Mouse (Mus musculus) A20 (cell line): Measurements from ENCODE around the gene Snx10.

Experiments used
- DNase-seq: peaks from one replicate; pipeline ENCODE4 v3.0.0-alpha.2; 2011; ENCODE audit warnings: low read depth, low spot score

Gene Snx10

DNA sequence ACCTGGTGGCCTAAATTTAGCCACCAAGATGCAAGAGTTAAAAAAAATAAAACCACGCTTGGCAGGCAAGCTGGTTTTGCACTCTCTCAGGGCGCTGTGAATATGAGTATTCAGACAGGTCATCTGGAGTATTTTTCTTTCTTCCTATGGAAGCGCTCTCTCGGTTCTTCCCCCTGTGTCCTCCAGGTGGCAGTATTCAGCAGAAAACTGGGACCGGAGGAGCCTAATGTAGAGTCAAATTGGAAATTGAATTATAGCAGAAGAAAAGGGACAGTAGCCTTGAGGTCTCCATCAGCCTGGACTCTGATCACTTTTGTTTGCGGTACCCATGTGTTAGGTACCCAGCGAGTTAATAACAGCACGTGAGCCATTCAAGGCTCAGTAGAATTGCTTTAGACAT, 62.3 kb downstream of the Snx10 start:
- DNase-seq, result peak; percentile 55

DNA sequence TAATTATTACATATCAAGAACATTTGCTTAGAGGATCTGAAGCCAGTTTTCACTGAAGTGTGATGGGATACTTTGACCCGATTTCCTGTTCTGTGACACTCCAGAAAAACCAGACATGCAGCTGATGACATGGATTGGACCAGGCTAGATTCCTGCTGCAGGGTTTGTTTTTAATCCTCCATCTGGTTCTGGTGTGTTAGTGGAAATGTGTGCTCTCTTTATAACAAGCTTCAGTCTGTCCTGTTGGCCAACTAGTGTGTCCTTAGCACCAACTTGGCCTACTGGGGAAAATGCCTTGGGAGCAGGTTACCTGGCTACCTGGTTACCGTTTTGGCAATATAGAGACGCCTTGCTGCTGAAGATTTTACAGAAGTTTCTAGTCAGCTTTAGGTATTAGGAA, 63.6 kb downstream of the Snx10 start:
- no peak for DNase-seq

DNA sequence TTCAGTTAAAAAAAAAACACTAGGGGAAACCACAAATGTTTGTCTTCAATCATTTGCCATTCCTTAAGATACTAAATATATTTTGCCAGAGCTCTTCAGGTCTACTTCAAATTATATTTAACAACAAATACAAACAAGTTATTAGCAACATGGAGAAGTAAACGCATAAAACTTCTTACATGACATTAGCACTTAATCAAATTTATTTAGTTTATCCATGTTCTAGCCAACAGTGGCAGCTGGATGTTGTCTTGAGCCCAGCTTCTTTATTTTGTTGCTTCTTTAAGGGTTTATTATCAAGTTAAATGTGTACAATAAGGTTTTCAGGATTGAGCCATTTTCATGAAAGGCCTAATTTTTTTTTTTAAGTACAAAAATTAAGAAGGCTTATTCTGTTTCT, 67.6 kb downstream of the Snx10 start:
- no peak for DNase-seq

DNA sequence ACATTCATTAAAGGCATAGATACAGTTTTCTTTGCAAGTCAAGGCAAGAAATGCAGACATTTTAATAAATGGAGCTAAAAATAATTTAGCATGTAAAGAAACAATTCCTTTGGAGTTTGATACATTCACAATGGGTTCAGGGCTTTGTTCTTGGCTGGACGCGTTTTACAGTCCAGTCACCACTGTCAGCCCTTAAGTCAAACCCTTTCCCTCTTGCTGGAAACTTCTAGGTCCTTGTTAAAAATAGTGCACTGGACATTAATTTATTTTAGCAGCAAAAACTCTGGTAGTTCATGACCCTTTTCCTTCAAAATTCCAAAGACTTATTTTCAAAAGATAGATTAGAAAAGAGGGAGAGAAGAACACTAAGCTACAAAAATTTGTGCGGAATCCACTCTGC, 68.1 kb downstream of the Snx10 start:
- DNase-seq, result no peak

DNA sequence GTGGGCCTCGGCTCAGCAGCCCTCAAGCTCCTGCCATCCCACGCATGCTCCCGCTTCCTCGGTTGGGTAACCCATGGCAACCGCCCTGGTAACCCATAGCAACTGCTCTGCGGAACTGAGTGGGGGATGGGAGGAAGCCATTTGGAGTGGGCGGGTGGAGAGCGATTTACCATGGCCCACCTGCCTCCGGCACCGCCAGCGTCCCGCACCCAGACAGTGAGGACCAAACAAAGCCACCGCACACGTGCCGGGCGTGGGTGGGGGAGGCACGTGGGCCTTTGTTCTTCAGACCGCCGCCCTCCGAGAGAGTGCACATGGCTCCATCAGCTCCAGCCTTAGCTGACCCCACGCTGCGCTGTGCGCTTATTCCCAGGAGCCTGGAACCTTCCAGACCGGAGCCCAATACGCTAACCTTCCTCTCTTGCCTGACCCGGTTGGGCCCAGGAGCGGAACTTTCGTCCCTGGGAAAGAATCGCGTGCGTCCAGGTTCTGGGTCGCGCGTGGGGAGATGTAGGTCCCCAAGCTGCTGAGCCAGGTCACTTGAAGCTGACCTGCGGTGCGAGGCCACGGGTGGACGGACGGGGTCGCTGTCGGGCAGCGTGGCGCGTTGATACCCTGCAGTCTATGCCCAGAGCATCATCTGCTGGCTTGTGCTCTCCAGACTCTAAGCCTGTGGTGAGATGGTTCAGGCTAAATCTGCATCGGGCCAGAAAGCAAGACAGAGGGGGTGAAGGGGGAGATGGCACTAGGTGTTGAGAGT, 68.8 kb downstream of the Snx10 start:
- DNase-seq, result no peak

DNA sequence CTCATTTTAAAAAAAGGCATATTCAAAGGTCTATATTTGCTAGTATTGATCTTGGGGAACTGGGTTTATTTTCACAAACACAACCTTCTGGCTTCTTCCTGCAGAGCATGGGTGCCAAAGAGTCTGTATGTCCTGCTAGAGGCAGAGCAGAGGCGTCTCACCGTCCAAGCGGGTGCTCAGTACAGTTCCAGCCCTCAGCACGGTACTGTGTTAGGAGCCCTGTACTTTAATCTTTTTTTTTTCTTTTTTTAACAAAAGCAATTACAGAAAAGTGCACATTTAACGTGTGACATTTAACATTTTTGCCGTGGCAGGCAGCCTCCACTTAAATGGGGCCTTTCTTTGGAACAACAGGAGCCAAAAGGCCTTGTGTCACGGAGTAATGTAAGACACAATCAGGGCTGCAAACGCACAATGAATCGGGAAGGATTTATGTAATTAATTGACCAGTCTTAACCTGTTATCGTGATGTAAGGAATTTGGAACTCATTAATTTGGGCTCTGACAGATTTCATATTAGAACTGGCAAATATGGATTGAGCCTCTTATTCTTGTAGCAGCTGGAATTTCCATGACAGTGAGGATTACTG, 69.8 kb downstream of the Snx10 start:
- DNase-seq, result no peak

DNA sequence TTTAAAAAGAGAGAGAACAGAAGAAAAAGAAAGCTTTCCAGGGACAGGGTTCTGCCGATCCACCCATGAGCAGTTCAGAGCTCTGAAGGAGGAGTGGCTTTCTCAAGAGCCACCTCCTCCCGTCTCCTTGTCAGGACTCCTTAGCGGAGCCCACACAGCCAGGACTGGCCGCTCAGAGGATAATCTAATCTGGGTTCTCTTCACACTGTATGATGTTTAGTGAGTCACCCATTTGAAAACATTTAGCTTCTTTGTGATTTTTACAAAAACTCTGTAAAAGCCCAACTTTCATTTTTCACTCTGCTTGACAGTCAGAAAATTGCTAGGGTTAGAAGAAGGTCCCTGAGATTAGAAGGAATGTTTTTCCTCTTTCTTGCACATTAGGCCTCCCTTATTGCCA, 70.8 kb downstream of the Snx10 start:
- DNase-seq, result no peak

DNA sequence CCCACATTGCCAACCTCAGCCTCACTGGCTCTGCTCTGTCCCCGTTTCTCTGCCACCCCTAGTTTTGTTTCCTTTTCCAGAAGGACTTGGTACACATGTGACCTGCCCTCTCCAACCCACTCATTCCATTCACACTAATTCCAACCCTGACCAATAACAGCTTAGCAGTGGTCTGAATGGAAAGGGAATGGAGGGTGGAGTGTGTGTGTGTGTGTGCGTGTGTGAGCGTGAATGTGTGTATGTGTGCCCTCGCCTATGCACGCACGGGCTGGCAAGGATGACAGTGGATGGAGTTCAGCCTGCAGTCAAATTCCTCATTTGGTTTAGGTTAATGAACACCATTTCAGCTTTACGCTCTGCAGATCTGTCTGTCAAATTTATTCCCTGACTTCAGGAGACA, 74.4 kb downstream of the Snx10 start:
- DNase-seq, result no peak

DNA sequence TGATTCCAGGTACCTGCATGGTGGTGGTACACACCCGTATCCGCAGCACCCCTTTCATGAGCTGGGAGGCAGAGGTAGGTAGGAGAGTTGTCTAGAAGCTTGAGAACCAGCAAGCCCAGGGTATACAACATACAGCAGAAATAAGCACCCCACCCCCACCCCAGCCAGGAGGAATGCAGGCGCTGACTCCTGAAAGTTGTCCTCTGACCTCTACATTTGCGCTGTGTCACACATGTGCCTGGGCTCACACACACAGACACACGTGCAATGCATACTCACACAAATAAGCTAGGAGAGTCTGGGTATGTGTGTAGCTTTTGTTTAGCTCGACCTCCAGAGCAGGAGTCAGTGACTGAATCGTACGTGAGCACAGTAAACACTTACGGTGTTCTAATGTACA, 76.7 kb downstream of the Snx10 start:
- DNase-seq, result no peak

DNA sequence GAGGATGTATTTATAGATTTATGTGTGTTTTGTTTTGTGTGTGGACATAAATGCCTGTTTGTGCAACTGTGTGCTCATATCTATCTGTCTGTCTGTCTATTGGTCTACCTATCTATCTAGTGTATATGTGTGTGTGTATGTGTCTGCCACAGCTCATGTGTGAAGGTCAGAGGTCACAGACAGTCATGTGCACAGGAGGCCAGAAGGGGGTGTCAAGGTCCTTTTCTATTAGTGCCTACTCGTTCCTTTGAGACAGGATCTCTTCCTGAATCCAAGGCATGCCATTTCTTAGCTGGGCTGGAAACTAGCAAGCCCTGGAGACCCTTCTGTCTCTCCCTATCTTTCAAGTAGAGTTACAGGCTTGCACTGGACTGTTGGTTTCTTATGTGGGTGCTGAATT, 78.6 kb downstream of the Snx10 start:
- DNase-seq, result no peak

DNA sequence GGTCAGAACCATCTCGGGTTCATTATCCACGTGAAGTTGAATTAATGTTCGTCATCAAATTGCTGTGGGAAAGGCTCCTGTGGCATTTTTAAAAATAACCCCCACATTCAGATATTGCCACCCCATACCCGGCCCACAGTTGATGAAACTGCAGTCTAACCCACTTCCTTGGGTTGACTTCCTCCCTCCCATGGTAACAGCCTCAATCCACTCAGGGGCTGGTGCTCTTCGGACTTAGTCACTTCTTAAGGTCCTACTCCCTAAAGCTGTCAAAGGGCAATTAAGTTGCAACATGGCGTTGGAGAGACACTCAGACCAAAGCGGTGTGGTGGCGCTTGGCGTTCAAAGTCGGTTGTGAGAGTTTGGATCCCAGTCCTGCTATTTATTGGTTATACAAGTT, 80.0 kb downstream of the Snx10 start:
- DNase-seq, result no peak

DNA sequence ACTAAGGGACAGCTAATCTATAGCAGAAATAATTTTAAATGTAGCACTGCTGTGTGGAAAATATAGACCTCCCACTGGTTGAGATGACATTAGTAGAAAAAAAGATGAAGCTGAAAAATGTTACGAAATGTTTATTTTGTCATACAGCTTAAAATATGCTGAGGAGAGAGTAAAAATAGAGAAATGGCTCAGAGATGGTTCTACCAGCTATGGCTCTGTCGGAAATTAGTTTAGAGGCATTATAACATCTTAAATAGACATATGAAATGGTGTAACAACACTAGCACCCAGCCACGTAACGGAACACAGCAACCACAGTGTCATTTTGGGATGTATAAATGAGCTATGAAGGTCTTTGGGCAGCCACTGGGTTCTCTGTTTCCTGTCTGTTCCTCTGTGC, 82.5 kb downstream of the Snx10 start:
- no peak for DNase-seq

DNA sequence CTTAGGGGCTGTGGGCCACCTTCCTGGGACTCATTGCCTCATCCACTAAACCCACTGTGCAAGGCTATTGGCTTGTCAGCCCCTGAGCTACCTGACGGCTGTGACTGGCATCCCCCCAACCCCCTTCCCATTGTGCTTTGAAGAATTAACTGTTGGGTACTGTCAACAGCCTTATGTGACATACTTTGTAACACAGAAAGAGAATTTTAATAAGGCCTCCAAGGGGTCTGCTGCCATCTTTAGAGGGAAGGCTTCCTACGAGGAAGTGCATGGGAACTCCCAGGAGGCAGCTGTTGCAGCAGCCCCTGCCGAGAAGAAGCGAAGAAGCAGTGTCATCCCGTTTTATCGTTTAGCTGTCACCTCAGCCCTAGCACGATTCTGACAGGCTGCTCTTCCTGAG, 83.1 kb downstream of the Snx10 start:
- no peak for DNase-seq

DNA sequence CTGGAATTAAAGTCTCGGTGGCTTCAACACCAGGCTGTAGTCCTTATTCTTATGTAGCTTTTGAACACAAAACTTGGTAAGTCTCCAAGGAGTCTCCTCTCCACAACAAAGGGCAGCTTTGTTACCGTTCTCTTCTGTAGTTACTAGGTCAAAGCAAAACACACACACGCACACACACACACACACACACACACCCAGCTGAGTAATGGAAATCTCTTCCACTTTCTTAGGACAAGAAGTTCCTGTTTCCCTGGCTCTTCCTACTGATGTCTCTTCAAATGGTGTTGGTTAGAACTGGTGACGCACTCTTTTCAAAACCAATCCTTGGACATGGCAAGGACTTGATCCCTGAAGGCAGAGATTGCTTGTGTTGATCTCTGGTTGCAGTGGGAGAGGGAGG, 87.9 kb downstream of the Snx10 start:
- no peak for DNase-seq

DNA sequence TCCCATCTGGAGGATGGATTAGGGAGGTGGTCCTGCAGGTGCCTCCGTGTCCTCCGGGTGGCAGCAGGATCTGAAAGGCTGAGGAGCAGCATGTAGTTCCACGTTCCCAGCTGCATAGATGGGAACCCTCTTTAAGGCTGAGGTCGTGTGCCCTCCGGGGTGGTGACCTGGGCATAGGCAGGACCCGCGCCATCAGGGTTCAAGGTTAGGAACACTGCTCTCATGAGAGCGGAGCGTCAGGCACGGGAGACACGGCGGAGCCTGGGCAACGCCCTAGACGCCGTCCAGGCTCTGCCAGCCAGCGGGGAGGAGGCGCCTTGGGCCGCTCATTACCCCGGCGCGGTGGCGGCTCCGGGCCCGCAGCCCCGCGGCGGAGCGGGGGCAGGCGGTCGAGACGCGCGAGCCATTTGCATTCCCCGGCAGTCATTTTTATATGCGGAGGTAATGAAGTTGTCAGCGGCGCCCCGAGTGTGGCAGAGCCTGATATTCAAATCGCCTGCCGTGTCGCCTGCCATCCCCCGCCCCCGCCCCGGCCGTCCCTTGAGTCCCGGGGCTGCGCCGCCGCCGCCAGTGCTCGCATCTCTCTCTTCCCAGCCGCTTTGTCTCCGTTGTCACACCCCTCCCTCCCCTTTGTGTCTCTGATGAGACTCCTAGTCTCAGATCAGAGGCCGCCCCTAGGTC, 88.8 kb downstream of the Snx10 start:
- peak; percentile 51 for DNase-seq

DNA sequence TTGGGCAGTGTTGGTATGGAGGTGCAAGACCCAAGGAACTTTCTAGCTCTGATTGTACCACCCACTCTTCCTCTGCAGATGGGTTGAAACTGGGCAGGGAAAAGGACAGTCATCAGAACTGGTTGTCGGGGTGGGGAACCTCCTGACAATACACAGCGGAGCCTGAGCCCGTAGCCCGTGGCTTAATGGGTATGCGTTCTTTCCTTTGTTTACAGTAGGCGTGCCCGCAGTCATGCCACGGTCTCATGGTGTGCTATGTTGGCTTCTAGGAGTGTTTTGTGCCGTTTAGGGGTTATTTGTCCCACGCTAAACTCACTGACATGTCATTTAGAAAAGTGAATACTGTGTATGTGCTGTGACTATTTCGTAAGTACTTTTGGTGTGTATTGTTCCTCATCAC, 90.0 kb downstream of the Snx10 start:
- DNase-seq, result no peak

DNA sequence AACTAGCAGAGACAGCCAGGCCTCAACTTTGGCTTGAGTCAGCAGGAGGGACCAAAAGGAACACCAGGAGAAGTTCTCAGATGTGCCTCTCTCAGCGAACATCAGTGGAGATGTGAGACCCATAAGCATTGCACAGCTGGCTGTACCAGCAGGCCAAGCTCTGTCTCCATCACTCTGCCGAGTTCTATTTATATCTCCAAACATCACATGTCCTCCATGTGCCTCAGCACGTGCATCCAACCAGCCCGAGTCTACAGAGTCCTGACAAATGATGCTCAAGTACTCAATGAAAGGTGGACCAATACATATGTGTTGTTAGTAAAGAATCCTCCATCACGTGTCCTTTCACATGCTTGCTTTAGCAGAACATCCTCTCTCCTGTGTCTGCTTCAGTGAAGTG, 103.1 kb downstream of the Snx10 start:
- no peak for DNase-seq

DNA sequence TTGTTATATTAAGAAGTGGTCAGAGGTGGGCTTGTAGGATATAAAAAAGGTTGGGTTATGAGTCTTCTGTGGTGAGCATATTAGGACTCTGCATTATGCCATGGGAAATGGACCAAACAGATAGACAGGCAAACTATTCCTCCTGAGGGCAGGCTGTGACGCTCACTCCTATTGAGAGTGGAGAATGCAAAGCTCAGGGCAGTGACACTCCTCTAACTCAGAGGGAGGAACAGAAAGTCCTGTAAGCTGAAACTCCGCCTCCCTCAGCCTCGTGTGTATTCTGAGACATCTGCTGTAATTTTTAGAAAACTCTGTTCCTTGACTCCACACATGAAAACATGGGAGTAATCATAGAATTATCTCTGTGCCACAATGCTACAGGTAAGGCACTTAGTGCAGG, 106.0 kb downstream of the Snx10 start:
- peak; percentile 24 for DNase-seq

DNA sequence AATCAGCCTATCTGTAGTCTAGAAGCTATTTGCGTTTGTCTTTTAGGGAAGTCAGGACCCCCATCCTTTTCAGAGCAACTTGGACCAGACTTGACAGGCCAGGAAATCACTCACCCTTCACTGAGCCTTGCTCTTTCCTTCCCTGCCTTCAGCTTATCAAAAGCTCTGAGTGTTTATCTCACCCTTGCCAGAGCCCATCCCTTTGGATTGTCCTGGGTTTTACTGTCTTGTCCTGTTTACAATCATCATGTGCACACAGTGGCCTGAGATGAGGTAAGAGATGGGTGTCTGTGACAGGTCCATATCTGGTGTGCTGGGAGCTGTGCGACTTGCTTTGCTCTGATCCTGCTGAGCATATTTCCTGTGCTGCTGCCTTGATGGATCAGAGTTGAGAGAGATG, 106.5 kb downstream of the Snx10 start:
- no peak for DNase-seq

DNA sequence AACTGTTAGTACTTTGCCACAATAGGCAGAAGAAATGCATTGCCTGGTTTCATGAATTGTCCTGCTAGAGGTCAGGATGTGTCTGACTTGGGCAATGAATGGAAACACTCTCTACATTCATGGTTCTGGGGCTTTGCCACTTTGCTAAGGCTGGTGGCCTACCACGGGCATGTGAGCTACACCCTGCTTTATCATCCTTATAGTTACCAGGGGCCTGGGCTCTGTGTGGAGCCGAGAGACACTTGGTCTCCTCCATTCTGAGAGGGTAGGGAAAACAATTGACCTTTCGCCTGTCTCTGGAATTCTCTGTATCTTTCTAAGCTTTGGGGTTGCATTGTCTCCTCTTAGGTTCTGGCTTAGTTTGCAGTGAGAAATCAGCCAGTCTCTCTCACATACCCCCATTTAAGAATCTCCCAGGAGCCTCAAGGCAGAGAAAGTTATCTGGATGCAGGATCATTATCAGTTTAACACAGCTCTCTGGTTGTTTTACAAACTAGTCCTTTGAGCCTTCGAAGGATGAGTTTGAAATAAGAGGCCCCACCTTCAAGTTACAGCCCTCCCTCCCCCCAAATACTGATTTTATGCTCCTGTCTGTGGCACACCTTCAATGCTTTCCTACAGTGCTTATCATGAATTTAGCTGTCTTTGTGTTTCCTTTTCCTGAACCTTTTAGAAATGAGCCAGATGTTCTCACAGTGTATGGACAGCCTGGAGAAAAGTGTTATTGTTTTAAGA, 109.4 kb downstream of the Snx10 start:
- DNase-seq, result no peak

DNA sequence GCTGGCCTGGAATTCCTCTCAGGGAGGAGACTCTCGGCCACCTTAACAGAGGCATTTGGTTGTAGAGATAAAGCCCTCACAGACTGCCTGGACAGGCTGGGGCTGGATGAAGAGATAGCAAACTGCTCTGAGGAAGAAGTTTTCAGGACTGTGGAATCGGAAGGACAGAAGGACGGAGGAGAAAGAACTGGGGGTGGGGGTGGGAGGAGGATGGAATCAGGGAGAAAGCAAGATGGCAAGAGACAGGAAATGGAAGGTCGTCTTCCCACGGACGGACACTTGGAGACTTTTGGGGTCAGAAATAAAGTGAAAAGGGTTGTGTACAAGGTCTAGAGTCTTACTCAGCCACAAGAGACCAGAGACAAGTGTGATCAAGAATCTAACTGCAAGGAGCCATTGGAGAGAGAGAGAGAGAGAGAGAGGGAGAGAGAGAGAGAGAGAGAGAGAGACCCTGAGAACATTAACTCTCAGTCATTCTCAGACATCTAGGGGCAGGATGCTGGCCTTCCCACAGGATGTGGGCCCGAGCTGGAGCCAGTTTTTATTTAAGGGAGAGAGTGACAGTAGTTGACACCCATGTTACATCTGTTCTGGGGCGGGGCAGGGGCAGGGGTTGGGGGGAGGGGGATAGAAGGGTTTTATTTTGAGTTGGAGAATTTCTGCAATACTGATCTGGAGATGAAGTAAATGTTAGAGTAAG, 110.1 kb downstream of the Snx10 start:
- DNase-seq, result no peak

DNA sequence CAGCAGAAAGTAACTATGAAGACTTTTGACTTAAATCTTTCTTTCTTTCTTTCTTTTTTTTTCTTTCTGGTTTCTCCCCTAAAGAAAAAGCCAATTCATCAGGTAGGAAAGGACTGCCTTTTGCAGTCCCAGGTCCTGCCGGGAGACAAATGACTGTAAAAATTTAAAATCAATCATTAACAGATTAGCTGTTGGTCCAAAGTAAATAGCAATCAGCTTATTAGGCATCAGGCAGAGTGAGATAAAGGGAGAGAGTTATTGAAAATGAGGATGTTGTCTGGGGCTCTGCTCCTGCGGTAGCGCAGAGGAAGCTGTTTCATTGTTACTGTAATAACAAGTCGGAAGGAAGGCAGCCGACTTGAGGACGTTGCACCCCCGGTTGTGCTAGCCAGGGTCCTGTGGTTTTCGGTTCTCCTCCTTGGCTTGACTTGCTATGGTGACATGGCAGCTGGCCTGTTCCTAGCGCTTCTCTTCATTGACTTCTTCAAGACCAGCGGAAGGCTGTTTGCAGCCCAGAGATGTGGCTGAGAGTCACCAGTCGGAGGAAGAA, 112.4 kb downstream of the Snx10 start:
- peak; percentile 24 for DNase-seq
